Mouse (Mus musculus) CD4-positive, CD25-positive, alpha-beta regulatory T cell, adult 2 months (primary cell): ENCODE measurements around the gene Olfr866.

Experiments used
- DNase-seq: peaks from one replicate; pipeline ENCODE4 v3.0.0-alpha.2; 2012; ENCODE audit warnings: low read depth, low spot score

The Olfr866 gene

DNA sequence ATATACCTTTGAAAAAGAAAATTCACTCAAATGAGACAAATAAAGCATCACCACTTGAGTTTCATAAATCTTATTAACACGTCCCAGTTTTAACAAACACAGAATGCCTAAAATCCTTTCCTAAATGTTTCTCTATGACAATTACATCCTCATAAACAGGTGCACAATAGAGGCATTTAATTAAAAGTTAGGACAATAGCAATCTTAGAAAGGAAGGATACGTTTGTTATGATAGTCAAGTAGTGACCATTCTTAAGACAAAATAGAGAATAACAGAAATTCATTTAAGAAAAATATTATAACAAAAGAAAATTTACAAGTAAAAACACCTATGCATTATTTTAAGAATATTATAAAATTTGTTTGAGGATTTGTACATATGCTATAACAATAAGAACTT is at the start of gene Olfr866:
Gene Olfr866, minus strand, starts transcription at position 101 of the 400 bp plus-strand sequence.
- DNase-seq = no peak

- no peak for DNase-seq
Observed at GRCm38 (mm10) chr9:20073523-20074177, 45.8 kb upstream of the Olfr866 start.

- DNase-seq = no peak
Observed at GRCm38 (mm10) chr9:20071291-20071690, 43.5 kb upstream of the Olfr866 start.

DNA sequence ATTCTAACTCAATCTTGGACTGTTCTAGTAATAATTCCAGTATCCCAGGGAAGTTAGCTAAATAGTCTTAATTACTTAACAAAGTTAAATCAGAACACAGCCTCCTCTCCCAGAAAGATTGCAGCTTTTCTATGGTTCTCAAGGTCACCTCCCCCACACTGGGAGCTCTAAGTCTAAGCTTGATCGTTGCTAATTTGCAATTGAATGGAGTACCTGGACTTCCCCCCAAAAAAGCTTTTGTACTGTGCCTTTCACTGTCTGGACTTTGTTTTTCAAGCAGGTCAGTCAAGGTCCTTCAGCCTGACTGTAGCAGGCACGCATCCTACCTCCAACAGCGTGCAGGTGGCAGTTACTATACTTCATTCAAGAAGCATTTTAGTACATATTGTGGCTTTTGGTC is 42.4 kb upstream of the Olfr866 start:
- no peak for DNase-seq

GRCm38 (mm10) chr9:20057462-20057861 is 29.6 kb upstream of the Olfr866 start, which contains the start of gene Olfr867:
Gene Olfr867, minus strand, starts transcription at chr9:20057562.
- no peak for DNase-seq

DNA sequence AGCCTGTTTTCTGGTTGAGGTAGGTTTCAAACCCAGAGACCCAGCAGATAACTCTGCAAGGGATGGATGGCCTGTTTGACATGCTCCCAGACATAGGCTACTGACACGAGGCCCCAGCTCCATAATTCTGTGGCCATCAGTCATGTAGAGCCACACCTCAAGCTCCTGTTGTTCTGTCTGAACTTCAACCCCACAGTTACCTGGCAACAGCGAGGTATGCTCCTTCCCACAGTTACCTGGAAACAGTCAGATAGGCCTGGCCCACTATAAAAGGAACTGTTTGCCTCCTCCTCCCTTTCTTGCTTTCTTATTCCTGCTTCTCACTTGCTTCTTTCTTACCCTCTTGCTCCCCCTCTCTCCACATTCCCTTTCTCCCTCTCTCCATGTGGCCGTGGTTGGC is 20.1 kb upstream of the Olfr866 start:
- no peak for DNase-seq
